Mouse (Mus musculus): Measurements from ENCODE around the gene Syne2.

The Syne2 gene

GRCm38 (mm10) chr12:75873546-75874235 is 55.8 kb downstream of the Syne2 start:
- DNase-seq: no peak

GRCm38 (mm10) chr12:75874287-75874994 is 56.5 kb downstream of the Syne2 start:
- no peak for DNase-seq

- no peak for DNase-seq
Observed at GRCm38 (mm10) chr12:75879636-75880317, 61.8 kb downstream of the Syne2 start.

- no peak for DNase-seq
Observed at GRCm38 (mm10) chr12:75881554-75881953, 63.6 kb downstream of the Syne2 start.

- no peak for DNase-seq
Observed at GRCm38 (mm10) chr12:75886161-75886560, 68.2 kb downstream of the Syne2 start.

- no peak for DNase-seq
Observed at GRCm38 (mm10) chr12:75886946-75887345, 69.0 kb downstream of the Syne2 start.

GRCm38 (mm10) chr12:75888721-75889120 is 70.8 kb downstream of the Syne2 start:
- no peak for DNase-seq

- DNase-seq: no peak
Observed at GRCm38 (mm10) chr12:75891206-75891605, 73.3 kb downstream of the Syne2 start.

- DNase-seq: no peak
Observed at GRCm38 (mm10) chr12:75893392-75893791, 75.5 kb downstream of the Syne2 start.

- no peak for DNase-seq
Observed at GRCm38 (mm10) chr12:75894316-75894997, 76.5 kb downstream of the Syne2 start.

- DNase-seq: no peak
Observed at GRCm38 (mm10) chr12:75894998-75895331, 77.0 kb downstream of the Syne2 start.

- DNase-seq: no peak
Observed at GRCm38 (mm10) chr12:75897793-75898192, 79.9 kb downstream of the Syne2 start.

- no peak for DNase-seq
Observed at GRCm38 (mm10) chr12:75901721-75902120, 83.8 kb downstream of the Syne2 start.

- no peak for DNase-seq
Observed at GRCm38 (mm10) chr12:75904068-75904467, 86.1 kb downstream of the Syne2 start.

- DNase-seq: no peak
Observed at GRCm38 (mm10) chr12:75905304-75905703, 87.4 kb downstream of the Syne2 start.

- DNase-seq: no peak
Observed at GRCm38 (mm10) chr12:75908466-75908865, 90.5 kb downstream of the Syne2 start.

- DNase-seq: no peak
Observed at GRCm38 (mm10) chr12:75915694-75916093, 97.8 kb downstream of the Syne2 start.

GRCm38 (mm10) chr12:75918415-75918814 is 100.5 kb downstream of the Syne2 start:
- no peak for DNase-seq

- DNase-seq: peak; percentile 4
Observed at GRCm38 (mm10) chr12:75918914-75919313, 101.0 kb downstream of the Syne2 start.

- no peak for DNase-seq
Observed at GRCm38 (mm10) chr12:75922900-75923299, 105.0 kb downstream of the Syne2 start.

- no peak for DNase-seq
Observed at GRCm38 (mm10) chr12:75924852-75925251, 106.9 kb downstream of the Syne2 start.

- DNase-seq: no peak
Observed at GRCm38 (mm10) chr12:75927596-75927995, 109.7 kb downstream of the Syne2 start.

GRCm38 (mm10) chr12:75933561-75933960 is 115.6 kb downstream of the Syne2 start:
- DNase-seq: no peak

Data from cerebellum, adult 9-11 months (tissue).